Mouse (Mus musculus): ENCODE measurements around the gene Kcnh1. TPM values are rescaled to one million over a fixed set of nuclear protein-coding genes. Genes with fewer than 3 reads are reported as not detected.

Gene Kcnh1
- polyA plus RNA-seq, 1 experiment = 0.25 TPM

DNA sequence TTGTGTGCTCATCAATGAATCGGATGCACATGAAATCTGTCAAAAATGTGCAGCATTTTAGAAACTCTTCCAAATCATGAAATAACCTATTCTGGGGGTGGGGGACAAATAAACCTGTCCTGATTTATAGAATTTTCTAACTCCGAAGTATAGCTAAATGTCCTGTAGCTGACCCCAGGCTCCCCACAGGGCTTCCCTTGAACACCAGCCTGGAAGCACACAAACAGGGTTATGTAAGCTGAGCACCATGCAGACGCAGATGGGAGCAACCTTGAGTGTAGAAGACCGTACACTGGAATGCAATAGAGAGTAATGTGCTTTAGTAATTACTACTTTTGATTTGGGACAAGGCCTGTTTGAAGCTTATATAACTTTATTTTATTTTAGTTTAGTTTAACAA is 122.4 kb downstream of the Kcnh1 start:
- DNase-seq (ENCODE audit: low read depth, low spot score) = no peak
- WGBS = 83% methylated on average over 4 of the region's 4 CpGs

DNA sequence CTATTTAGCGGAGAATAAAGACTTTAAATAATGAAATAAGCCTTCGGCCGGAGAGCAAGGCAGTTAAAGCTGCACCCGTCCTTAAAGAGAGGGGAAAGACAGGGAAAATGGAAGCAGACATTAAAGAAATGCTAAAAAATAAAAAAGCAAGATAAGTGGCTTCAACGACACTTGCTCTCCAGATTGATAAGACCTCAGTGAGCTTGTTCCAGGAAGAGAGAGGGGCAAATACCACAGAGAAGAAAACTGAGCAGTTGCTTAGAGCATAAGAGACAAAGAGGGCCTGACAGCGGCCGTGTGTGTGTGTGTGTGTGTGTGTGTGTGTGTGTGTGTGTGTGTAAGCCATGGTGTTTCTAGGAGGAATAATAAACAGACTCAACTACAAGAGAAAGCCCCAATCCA is 123.0 kb downstream of the Kcnh1 start:
- DNase-seq (ENCODE audit: low read depth, low spot score) = no peak
- WGBS = 49% methylated on average over 7 of the region's 7 CpGs

DNA sequence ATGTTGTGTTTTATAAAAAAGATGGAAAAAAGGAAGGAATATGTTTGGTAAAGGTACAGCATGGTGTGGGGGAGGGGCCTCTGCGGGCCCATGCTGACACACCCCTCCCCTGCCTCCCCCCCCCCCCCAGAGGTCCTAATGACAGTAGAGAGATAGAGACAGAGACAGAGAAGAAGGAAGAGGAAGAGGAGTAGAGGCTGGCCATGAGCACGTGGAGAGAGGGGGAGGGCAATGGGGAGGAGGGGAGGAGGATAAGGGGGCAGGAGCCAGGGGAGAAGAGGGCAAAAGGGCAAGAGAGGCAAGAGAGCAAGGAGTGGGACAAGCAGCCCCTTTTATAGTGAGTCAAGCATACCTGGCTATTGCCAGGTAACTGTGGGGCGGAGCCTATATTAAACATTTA is 123.5 kb downstream of the Kcnh1 start:
- WGBS = 39% methylated on average over 3 of the region's 3 CpGs
- DNase-seq (ENCODE audit: low read depth, low spot score) = no peak

DNA sequence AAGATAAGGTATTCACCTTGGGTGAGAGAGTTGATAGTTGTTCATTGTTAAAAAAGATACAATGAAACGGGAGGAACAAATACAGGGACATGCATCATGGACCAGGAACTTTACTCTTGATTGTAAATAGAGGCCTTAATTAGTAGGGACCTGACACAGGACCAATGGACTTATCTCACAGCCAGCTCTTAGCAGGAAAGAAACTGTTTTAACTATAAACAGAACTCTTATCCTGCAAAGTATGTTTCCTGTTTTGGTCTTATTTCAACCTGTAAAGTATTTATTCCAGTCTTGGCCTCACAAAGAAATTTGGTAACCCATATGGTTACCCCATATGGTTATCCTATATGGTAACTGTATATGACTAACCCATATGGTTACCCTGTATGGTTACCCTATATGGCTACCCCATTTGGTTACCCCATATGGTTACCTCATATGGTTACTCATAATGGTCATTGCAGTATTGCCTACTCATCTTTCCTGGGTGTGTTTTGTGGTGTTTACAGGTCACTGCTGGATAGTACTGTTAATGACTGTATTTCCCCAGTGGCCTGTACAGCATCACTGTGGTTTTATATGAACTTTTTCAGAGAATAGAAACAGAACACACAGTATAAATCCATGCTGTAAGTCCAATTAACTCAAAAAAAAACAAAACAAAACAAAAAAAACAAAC is 125.0 kb downstream of the Kcnh1 start:
- DNase-seq (ENCODE audit: low read depth, low spot score) = no peak
- WGBS = 50% methylated on average over 1 of the region's 1 CpGs

DNA sequence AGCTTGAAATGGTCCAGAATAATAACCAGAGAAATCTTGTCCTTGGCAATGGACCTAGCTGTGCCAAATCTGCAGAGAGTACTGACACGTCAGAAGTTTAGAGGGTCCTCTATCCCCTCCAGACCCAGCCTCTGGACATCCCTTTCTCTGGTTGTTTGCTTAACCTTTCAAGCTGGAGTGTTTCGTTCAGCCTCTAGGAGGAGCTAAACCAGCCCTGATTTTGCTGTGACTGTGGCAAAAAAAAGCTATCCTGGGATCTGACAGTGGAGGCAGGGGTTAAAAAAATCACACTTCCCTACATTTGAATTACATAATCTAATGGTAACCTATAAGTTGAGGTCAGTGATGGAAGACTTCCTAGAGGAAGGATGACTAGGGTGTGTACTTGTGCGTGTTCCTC is 133.6 kb downstream of the Kcnh1 start:
- DNase-seq (ENCODE audit: low read depth, low spot score) = no peak
- WGBS = 59% methylated on average over 3 of the region's 3 CpGs

DNA sequence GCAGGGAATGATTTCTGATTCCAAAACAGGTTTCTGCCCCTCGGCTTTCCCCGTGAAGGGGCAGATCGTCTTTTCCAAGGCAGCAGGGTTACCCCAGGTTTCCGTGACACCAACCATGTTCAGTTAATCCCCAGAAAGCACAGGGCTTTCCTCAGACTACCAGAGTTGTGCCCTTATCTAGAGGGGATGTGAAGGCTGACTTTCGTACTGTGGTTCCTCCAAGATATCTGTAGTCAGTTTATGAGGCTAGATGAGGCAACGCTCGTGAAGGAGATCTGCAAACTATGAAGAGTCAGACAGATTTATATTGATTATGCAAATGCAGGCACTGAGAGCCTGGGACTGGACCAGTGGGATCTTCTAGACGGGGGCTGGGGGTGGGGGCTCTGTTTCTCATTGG is 136.5 kb downstream of the Kcnh1 start:
- DNase-seq (ENCODE audit: low read depth, low spot score) = no peak
- 93% methylated on average over 8 of the region's 8 CpGs for WGBS

DNA sequence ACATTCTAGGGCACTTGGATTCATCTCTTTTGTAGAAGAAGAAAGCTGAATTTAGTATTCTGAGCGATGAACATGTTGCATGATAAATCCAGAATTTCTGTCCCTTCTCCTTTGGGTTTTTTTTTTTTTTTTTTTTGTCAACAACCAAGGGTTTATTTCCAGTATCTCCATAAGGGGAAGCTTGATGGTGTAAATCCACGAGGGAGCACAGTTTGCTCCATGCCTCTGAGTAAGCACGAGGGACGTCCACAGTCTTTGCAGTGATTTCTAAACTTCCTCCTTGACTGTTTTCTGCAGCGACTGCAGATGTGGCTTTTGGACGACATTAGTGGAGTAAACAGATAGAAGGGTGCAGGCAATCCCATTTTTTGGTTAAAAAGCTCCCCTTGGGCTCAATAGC is 140.6 kb downstream of the Kcnh1 start:
- WGBS = 63% methylated on average over 6 of the region's 6 CpGs
- no peak for DNase-seq (ENCODE audit: low read depth, low spot score)

DNA sequence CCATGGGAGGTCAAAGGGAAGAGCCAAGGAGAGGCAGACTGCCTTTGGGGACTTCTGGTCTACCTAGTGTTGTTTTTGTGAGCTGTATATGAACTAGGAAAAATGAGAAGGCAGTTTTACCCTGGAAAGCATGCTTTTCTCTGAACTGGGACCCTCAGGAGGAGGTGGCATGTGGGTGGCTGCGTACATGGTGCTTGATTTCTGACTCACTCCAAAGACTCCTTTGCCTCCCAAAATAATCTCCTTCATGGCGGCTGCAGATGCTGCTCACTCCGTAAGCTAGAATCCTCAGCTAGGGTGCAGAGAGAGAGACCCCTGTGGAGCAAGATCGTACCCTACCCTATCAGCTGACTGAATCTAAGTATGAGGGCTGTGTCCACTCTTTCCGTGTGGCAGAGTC is 145.5 kb downstream of the Kcnh1 start:
- WGBS = 91% methylated on average over 5 of the region's 5 CpGs
- no peak for DNase-seq (ENCODE audit: low read depth, low spot score)

DNA sequence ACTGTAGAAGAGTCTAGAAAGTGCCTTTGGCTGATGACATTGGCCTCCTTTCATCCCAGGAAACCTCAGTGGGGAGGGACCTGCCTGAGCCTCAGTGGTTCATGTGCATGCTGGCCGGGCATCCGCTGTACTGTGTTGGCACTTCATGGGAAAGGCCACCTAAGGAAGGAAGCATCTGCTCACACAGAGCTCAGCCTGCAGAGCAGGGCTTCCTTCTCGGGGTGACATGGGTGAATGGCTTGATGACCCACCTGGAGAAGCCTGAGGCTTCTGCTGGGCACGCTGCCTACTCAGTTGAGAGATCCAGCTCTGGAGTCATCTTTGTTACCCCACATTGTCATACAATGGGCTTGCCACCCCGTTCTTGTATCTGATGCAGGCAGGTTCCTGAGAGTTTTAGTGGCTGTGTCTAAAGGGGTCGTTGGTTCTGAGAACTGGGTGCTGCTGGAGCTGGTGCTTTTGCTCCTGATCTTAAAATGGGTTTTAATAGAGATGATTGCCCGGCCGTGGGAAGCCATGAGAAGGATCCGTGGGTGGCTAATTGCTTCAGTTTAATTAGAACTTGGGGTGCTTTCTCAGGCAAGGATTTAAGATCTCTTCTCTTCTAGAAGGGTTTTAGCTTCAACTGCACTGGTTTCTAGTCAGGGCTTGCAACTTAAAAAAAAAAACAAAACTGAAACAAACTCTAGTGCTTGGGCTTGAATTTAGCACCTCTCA is 148.9 kb downstream of the Kcnh1 start:
- 81% methylated on average over 9 of the region's 9 CpGs for WGBS
- no peak for DNase-seq (ENCODE audit: low read depth, low spot score)

DNA sequence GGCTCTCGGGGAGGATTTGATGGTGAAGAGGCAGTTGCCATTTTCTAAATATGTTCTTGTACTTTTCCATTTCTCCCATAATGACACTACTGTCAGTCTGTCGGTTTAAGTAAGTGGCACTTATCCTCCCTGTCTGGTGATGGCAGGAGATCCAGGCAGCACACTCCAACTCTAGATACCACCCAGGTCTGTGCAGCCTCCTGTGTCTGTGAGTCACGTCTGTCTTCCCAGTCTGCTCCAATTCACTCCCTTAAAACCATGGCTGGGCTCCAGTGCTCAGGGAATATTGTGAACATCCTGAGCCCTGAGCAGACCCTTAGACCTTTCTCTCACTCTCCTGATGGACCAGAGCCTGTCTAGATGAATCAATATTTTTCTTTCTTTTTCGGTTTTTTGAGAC is 151.2 kb downstream of the Kcnh1 start:
- 89% methylated on average over 4 of the region's 4 CpGs for WGBS
- no peak for DNase-seq (ENCODE audit: low read depth, low spot score)

DNA sequence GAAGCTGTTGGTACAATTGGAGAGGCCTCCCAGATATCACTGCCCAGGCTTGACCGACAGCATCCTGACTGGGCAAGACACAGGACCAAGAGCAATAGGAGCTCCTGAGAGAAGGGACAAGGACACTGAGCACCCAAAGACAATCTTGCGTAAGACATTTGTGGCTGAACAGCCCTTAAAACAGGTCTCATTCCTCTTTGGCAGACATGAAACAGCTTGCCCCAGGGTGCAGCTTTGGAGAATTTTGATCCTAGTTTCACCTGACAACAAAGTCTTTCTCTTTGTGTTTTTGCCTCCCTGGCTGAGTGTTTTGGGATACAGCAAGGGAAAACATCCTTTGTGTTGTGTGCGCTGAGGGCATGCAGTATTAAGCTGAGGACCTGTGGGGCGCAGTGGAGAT is 153.4 kb downstream of the Kcnh1 start:
- DNase-seq (ENCODE audit: low read depth, low spot score) = no peak
- 98% methylated on average over 4 of the region's 4 CpGs for WGBS

DNA sequence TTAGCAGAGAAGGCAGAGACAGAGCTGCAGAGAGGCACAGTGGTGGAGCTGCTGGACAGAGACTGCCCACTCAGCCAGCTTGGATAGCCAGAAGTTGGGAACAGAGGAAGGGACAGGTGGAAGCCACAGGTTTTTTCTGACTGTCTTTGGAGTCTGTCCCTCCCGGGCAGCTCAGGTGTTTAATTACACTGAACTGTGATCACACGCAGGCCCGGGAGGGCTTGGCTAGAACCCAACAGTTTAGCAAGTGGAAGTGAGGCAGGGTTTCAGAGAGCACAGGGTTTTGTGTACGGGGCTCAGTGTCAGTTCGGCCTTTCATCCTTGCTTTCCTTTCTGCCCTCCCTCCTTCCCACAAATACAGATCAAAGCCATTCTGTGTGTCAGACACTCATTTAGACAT is 156.8 kb downstream of the Kcnh1 start:
- WGBS = 21% methylated on average over 5 of the region's 5 CpGs
- DNase-seq (ENCODE audit: low read depth, low spot score) = no peak

DNA sequence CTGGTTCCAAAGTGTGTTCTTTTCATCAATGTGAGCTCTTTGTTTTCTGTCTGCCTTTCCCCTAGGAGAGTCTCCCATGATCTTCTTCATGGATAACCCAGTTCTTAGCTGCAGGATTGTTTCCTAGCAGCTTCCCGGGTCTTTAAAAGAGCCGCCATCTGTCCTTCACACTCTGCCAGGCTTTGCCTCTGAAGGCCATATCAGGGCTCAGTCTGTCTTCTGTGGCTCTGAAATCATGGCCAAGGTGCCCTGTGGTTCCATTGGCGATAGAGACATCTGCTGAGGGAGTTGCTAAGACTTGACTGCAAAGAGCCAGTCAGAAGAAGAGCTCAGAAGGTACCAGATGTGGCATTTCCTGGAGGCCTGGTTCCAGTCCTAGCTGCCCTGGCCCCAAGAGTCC is 165.7 kb downstream of the Kcnh1 start:
- 92% methylated on average over 3 of the region's 3 CpGs for WGBS
- no peak for DNase-seq (ENCODE audit: low read depth, low spot score)

DNA sequence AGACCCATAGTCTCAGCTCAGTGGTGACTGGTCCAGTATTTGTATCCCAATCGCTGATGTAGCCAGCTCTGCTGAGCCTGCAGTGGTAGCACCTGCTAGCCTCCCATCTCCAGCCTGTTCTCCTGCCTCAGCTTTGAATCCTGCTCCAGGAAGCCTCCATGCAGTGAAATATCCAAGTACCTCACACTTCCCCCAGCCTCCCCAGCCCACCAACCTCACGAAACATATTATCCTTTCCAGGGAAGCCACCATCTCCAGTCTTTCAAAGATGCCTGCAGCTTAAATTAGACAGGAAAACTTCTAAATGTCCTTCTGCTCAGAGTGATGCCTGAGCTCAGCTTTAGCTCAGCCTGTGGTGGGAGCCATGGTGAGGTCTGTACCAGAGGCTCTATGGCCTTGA is 168.6 kb downstream of the Kcnh1 start:
- no peak for DNase-seq (ENCODE audit: low read depth, low spot score)
- WGBS = 97% methylated on average over 2 of the region's 2 CpGs

DNA sequence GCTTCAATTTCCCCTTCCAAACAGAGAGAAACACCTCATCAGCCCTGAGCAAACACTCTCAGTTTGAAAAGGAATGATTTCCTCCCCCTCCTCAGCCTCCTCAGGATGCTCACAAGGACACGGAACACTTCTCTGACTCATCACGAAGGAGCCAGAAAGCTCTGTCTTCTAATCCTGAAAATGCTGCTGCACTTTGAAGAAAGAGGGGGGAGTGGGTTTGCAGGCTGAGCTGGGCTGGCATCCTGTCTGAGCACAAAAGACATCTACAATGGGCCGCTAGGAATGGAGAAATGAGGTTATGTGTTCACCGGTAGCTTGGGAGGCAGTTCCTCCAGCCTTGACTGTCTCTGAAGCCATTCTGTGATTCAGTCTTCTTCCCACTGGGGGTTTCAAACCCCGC is 177.8 kb downstream of the Kcnh1 start:
- 74% methylated on average over 5 of the region's 5 CpGs for WGBS
- DNase-seq (ENCODE audit: low read depth, low spot score) = no peak

DNA sequence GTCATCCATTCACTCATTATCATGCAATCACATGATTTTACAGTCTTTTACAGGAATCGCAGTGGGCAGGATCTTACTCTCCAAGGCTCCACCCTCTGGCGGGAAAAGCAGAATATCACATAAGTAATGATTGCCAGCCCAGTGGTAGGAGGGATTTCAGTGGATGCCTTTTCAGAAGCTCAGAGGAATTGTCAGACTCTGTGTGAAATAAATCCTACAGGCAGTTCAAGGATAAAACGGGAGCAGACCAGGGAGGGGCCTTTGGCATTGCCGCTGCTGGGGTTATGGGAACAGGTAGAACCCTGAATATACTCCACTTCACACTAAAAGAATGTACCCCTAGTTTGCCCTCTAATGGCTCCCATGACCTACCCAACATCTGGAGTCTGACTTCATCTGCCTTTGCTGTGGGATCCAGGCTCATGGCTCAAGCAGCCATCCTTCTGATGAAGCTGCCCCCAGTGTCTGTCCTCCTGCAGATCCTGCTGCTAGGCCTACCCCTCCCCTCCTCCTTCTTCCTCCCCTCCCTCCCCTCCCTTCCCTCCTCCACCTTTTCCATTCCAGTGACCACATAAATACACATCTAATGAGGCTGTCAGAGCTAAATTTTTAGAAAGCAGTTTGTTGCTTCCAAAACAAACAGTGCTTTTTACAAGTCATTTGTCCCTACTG is 181.5 kb downstream of the Kcnh1 start:
- WGBS = 70% methylated on average over 4 of the region's 4 CpGs
- DNase-seq (ENCODE audit: low read depth, low spot score) = no peak

DNA sequence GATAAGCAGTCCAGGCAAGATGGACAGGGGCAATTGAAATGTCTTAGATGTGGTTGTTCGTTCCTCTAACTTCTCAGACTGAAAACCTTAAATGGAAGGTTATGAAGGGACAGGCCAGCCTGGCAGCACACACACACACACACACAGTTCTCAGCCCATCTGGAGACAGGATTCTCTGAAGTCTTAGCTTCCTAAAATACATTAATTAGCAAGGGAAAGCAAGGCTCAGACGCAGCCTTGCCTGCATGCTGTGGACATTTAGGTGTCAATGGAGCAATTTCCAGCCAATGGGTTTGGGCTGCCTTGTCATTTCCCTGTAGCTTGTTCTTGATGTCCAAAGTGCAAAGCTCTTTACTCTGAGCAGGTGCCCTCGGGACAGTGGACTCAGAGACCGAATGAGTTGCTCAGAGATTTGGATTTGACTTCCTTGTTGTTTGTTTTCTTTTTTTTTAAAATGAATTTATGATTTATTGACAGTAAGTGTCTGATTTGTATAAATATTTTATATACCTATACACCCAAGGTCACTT is 188.0 kb downstream of the Kcnh1 start:
- WGBS = 35% methylated on average over 4 of the region's 4 CpGs
- DNase-seq (ENCODE audit: low read depth, low spot score) = no peak

DNA sequence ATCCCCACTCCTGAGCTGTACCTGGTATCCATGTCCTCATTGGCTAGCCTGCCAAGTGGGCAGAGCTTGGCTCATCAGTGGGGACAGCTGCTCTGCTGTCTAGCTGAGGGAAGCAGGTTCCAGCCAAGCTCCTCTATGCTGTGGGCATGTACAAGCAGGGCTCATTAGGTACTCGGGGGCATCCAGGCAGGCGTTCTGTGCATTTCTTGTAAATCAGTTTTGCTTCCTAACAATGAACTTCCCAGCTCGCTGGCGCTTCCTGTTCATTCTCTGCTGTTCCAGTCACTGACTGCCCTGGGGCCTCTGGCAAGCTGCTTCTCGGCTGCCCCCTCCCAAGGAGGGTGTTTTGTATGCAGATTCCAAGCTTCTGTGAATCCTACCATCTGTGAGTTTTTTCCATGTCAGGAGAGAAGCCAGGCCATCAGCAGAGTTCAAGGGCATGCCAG is 190.0 kb downstream of the Kcnh1 start:
- 84% methylated on average over 5 of the region's 5 CpGs for WGBS
- DNase-seq (ENCODE audit: low read depth, low spot score) = no peak

DNA sequence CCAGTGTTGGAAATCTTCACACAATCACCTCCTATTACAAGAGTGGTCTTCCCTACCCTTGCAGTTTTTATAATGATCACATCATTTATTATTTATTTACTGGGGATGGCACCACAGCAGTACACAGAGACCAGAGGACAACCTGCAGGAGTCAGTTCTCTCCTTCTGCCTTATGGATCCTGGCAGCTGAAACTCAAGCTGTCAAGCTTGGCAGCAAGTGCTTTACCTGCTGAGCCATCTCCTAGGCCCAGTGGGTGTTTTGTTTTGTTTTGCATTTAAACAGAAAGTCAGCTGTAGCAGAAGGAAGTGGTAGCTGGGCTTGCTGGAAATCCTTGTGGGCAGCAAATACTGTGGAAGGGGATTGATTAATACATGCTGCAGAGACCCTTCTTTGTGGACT is 197.1 kb downstream of the Kcnh1 start:
- no peak for DNase-seq (ENCODE audit: low read depth, low spot score)

DNA sequence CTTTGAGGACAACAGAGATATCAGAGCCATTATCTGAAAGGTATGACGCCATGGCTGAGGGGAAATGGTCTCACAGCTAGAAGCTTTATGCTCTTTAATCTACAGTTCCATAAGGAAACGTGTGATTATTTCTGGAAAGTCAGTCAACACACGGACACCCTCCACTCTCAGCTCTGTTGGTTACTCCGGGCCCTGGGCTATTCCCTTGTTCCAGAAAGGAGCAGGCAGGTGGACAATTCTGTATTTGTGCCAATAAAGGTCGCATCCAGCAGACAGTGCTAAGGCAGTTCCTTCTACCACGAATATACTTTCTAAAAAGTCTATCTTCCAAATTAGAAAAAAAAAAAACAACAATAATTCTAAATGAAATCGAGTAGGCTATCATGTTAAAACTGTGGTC is 200.5 kb downstream of the Kcnh1 start:
- no peak for DNase-seq (ENCODE audit: low read depth, low spot score)
- 69% methylated on average over 7 of the region's 7 CpGs for WGBS

DNA sequence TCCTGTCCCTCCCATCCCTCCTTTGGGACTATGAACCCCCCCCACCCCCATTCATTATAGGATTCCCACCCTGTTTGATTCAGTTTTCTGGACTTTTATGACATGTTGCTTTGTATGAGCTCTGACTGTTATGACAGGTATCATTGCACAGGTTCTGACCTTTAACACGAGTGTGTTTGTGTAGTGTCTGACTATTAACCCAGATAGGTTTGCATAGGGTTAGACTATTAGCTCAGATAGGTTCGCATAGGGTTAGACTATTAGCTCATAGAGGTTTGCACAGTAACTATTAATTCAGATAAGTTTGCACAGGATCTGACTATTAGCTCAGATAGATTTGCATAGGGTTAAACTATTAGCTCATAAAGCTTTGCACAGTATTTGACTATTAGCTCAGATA is 201.7 kb downstream of the Kcnh1 start:
- DNase-seq (ENCODE audit: low read depth, low spot score) = no peak
- WGBS = 39% methylated on average over 2 of the region's 2 CpGs
